Mouse (Mus musculus) G1E-ER4 (cell line): ENCODE measurements around the gene Ank2. TPM values are rescaled to one million over a fixed set of nuclear protein-coding genes. Genes with fewer than 3 reads are reported as not detected.

Experiments
- GATA1 ChIP-seq: IDR thresholded peaks from one replicate; pipeline ENCODE4 v1.8.0; 2012; ENCODE audit warnings: low read length, inconsistent platforms
- polyA plus RNA-seq: library from polyadenylated mRNA; stranded (reverse); fragments of >175 nt; gene quantifications from 2 replicates; pipeline ENCODE4 v1.2.3, GENCODE M21; 2012

The Ank2 gene
- polyA plus RNA-seq, 1 experiment = 19.3 TPM

DNA sequence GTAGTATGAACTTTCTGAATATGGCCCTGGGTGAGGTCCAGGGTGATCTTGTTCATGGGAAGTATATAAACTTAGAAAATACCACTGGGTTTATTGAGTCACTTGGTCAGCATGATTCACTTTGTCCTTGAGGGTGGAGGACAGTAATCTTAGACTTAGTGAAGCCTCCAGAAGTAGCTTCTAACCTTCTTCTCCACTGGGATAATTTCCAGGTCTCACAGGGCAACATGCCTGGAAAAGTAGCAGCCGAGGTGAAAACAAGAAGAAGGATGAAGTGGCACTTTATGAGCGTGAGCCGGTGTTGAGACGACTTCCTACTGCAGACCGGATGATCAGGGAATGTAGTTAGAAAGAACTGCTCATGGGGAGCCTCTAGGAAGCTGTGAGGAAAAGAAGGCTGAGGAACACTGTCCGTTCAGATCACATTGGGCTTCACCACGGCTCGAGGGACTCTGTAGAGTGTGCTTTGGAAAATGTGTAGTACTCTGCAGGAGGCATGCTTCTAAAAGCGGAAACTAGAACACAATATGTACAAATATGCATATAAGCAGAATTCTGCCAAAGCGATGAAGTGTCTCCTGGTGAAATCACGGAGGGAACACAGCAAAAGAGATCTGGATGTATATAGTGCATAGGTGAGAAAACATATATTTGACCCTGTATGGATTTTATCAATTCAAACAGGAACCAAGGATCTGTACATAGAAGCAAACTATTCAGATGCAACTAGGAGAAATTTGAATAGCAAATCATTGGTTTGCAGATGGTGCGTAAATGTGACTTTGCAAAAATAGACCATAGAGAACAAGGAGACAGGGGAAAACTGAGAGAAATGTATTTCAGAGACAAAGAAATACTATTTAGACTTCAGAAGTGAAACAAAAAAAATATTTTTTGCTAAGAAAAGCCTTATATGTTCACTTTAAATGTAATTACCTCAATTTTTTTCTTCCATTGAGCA is 12.9 kb upstream of the Ank2 start:
- no peak for TF ChIP-seq GATA1

DNA sequence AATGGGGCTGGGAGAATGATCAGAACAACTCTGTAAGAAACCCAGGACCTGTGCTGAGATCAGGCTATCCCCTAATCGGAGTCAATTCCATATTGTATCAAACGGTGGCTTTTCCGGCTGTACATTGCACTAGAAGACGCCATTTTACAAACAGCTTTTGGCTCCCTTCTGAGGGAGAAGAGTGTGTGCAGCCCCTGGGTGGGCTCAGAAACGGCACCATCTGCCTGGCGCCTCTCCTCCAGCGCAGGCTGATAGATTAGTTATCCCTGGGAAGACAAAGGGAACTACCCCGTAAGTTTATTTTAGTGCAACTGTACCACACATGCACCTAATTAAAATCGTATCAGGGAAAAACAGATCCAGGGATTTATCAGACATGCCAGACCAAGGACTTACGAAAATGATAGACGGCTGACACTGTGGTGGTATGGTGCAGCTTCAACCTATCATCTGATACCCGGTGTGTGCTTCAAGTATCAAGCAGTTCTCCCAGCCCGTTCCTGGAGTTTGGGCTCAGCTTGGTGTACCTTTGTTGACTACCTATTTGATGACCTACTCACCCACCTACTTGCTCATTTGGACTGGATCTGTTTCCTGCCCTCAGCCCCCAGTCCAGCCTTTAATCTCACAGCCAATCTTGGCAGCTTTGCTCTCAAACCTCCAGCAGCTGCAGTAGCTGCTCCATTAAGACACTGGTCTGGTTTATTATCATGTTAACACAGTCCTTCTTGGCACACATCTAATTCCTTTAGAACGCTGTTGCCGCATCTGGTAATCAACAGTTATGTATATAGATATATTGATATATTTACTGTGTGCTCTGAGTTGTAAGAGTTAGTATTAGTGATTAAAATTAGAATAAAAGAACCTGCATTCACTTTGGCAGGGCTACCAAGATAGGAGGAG is 9.0 kb upstream of the Ank2 start:
- no peak for TF ChIP-seq GATA1

DNA sequence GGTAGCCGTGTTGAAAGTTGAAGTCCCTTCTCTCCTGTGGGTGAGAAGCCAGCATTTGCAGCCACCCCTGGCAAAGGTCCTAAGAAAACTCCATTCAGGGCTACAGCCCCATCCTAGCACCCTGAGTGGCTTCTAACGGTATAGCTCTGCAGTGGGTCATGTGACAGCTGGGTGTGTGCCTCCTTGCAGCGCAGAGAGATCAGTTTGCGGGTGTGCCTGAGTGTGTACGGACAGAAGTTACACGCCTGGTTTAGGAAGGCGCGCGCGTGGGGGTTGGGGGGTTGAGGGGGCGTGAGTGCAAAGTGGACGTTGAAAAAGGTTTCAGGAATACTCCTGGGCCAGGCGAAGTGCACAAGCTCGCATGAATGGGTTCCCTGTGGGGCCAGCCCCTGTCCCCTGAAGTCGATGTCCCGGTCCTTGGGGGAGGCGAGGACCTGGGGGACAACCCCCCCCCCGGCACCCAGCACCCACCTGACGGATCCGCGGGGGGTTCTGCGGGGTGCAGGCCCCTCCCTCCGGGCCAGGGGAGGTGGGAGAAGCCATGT is 881 bp downstream of the Ank2 start:
- TF ChIP-seq GATA1 = no peak

DNA sequence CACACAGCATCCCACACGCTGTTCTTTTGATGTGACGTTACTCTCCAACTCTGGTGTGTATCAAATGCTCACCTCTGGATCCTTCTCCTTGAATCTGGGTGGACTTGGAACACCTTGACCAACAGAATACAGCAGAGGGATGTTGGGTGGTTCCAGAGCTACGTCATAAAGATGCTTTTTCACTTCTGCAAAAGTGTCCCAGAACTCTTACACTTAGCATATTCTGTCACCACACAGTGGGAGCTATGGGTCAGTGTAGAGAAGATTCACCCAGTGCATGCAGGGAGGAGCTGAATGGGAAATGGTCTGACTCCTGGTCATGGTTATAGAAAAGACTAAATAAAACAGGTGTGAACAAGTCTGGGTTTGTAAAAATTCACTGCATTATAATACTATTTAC is 6.5 kb downstream of the Ank2 start:
- TF ChIP-seq GATA1 = no peak

DNA sequence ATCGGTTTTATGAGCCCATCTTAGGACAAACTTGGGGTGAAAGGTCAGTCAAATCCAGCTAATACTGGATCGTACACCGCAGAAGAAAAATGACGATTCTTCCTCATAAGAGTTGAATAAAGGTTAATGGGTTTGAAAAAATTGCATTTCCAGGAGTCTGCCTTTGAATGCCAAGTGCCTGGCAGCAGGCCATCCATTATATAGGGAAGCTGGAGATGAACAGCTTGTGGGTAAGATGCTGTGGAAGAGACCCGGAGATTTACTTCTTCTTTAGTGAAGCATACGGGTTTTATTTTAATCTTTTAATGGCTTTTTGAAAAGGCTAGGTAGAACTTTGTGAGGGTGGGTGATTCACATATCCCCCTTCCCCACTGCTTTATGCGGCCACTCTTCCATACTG is 11.8 kb downstream of the Ank2 start:
- TF ChIP-seq GATA1 = no peak

DNA sequence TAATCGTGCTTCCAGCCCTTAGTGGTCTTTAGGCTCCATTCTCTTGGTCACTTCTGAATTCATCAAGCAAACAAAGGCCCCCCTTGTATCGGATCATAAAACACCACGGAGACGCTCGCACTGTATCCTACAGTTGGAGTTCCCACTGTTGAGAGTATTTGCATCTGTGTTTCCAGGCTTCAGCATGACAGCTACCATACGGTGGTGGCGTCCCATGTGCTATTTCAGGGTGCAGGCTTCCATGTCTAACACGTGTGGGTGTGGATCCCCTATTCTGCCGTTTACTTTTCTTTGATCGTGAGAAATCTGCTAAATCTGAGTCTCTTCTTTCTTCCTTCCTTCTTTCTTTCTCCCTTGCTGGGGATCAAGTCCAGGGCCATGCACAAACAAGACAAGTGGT is 14.0 kb downstream of the Ank2 start:
- no peak for TF ChIP-seq GATA1

DNA sequence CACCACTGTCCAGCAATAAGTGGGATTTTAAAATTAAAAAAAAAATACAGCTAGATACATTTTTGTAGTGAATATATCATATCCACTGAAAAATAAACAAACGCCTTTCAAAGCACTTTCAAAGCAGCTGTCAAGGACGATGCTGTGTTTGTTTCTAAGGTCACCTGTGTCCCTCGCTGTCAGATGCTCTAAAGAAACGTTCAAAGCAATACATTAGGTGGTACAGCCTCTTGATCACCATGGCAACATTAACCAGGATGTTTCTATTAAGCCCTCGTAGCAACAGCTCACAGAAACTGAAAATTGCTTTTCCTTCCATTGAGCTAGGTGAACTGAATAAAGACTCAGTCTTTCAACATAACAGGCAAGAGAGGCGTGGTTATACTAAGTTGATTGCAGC is 17.5 kb downstream of the Ank2 start:
- TF ChIP-seq GATA1 = no peak

DNA sequence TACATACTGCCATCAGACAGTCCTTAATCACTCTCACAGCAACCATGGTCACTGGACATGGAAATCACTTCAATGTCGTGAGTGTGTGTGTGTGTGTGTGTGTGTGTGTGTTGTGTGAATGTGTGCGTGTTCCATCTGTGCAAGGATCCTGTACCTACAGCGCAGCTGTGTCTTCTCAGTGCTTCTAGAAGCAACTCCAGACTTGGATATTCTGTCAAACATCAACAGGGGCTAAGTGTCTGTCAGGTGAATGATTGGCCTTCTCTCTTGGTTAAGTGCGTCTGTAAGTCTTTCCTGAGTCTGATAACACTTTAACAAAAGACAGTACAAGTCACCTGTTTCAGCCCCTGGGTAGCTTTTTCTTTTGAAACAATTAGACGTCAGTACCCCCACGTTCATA is 25.0 kb downstream of the Ank2 start:
- TF ChIP-seq GATA1 = no peak

DNA sequence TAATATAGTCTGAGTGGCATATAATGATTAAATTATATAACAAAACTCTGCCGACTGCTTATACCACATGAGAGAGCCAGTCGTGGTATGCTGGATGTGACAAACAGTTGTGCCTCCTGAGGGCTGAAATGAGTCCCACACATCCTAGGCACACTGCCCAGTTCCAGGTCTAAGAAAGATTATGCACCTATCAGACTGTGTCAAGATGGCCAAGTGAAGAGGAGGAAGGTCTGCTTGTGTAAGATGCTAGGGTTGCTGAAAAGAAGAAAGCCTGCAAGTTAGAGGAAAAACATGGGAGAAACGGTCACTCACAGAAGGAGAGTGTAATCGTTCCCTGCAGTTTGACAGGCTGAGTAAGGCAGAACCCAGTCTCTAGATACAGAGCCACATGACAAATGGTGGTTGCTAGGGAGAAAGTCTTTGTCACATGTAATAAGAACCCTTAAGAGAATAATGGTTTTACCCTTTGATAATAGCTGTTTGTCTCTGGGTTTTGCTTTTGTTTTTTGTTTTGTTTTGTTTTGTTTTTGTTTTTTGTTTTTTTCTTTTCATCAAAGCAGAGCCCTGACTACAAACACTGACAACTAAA is 29.9 kb downstream of the Ank2 start:
- no peak for TF ChIP-seq GATA1

DNA sequence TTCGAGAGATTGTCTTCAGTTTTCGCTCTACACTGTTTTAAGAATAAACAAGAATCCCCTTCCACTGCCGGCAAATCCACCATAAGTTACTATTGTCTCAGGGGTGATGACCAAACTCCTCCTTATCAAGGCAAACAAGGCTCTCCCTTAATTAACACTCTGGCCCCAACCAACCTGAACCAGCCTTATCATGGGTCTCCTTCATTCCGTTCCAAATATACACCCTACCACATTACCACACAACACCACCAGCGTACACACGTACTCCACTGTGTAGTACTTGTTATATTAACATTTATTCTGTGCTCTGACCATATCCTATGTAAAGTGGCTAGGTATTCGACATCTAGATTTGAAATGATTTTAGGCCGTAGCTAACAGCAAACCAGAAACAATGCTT is 30.6 kb downstream of the Ank2 start:
- no peak for TF ChIP-seq GATA1

DNA sequence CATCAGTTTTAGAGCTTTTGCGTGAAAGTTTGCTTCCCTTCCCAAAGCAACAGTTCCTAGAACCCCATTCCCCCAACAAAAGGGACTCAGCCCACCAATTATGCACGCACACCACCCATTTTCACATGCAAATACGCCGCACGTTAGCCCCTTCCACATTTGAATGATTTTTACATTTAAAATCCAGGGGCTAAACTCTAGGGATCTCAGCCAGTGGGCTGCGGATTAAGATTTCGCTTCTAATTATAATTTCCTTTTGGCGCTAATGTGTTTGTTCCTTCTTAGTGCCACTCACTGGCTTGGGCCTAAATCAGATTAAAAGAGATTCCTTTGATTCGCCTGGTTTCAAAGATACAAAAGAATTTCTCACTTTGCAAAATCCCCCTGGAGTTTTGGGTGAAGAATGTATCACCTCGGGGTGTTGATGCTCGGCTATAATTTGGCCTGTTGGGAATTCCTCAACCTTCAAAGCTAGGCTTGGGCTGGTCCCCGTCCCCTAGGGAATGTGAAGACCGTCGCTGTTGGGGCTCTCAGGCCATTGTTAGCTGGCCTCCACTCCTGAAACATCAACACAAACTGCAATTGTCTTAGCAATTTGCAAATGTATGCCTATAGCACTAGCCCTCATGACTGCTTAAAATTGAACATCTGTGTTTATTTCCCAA is 35.2 kb downstream of the Ank2 start:
- no peak for TF ChIP-seq GATA1

DNA sequence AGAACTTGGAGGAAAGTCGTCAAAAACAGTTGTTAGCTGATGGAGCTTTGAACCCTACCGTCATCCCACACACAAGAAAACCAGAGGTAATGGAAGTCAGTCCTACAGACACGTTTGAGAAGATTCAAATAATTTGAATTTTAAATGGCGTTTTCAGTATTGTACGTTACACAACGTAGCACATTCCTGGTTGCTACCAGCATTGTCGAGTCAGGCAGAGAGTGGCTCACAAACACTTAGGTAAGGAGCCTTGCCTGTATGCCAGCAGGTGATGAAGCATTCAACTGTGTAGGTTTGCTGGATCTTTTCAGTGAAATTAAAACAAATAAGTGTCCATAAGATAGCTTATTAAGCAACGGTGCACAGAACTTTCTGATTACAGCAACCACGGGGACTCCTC is 36.0 kb downstream of the Ank2 start:
- TF ChIP-seq GATA1 = no peak

DNA sequence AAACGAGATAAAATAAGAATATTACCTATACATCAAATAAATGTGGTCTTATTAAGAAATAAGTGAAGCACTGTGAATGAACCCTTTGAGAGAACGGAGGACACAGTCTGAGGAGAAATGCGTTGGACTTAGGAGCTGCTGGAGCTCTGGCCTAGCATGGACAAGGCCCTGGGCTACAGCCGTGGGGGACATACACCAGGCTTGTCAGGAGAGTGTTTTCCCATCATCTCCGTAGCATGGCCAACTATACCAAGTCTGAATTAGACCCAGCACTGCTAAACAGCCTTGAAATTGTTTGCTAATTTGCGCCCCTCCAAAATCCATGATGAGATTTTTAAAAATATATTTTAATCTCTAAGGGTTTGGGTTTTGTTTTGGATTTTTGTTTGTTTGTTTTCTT is 36.7 kb downstream of the Ank2 start:
- no peak for TF ChIP-seq GATA1

DNA sequence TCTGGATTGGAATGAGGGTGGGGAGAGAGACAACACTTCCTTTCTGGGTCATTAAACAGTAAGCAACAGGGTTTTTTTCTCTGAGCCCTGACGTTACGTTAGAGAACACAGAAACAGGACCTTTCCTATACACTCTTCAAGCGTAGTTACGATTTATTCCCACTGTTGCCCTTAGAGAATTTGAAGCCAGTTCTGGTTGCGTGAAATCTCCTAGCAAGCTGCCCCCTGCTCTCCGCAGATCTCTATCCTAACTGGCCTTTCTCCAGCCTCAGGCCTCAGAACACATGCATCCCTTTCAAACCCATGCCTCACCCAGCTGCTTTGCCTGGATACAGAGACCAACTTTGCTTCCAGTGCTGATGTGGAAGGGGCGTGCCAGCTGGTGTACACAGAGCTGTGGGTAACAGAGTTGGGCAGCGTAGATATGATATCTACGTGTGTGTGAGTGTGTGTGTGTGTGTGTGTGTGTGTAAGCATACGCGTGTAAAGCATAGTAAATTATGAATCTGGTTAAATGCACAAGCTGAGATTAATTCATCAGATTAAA is 38.2 kb downstream of the Ank2 start:
- TF ChIP-seq GATA1 = no peak

DNA sequence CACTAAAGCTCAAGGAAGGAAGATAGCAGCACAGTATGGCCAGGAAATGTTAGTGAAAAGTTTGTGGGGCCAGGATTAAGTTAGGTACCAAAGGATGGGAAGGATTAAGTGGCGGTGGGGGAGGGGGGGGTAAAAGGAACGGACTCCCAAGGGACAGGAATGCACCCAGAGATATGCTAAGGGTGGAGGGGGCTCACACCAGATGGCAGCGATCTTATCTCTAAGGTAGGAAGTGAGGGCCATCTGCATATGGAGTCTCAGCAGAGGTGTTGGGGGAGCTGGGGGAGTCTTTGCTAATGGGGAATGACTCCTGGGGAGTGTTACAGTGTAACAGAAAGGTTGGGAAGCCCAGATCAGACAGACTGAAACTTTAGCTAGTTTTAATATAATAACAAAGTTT is 39.3 kb downstream of the Ank2 start:
- no peak for TF ChIP-seq GATA1

DNA sequence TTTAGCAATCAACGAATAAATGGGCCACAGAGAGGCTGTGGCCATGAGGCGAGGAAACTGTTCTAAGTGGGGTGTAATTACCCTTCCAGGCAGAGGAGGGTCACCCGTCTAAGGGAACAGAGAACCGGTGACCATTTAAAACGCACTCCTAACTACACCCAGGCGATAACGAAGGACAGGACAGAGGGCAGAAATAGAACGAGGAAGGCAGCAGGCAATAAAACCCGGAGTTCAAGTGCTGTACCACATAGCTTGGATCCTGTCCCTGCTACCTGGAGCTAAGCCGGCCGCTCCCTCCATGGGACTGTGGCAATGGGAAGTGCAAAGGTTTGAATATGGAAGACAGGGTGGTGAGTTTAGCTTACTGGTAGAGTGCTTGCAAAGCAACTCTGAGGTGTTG is 40.2 kb downstream of the Ank2 start:
- TF ChIP-seq GATA1 = no peak
